Mouse (Mus musculus): ENCODE measurements around the gene Dnajc11. TPM values are rescaled to one million over a fixed set of nuclear protein-coding genes. Genes with fewer than 3 reads are reported as not detected.

The Dnajc11 gene
- polyA plus RNA-seq, 1 experiment from 2014 or later = 76.4 TPM

- 29% methylated on average over 3 of the region's 3 CpGs for WGBS
- H3K27ac ChIP-seq = no peak overlapping the region
These were observed 73.3 kb downstream of the Dnajc11 start for GRCm38 (mm10) chr4:152006812-152007211.

DNA sequence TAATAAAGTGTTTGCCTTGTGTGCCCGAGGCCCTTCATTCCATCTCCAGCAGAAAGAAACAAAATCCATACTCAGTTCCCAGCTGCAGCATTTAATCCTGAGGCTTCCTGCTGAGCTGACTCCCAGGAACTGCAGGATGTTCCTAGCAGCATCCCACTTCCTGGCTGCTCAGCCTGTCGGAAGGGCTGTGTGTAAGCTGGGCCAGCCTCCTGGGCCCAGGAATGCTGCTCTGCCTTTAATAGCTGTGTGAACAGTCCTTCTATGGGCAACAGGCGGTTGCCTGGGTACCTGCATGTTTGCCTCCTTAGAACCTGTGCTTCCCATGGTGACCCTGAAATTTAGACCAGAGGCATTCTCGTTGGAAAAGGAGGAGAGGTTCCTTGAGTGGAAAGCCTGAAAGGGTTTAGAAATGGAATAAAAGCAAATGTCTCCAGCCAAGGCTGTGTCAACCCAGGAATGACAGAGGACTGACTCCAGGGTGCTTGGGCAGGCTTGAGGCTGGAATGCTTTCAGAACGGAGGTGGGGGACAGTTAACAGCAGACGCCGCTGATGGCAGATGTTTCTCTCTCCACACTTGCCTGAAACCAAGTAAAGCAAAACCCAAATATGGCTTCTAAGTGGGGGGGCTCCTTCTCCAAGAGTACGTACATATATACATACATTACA is 74.1 kb downstream of the Dnajc11 start:
- peak overlapping the region; percentile 99 for H3K4me2 ChIP-seq (replicated peaks)
- no peaks in the 10 kb centered on the region for H3K9me3 ChIP-seq
- H3K36me3 ChIP-seq = peaks cover 5% of the 10 kb centered on the region
- H3K27ac ChIP-seq = peak overlapping the region; percentile 52; the same call in 1 of the 2 replicates
- H3K9ac ChIP-seq = peak overlapping the region; percentile 83
- H3K4me3 ChIP-seq = peak overlapping the region; percentile 84
- H3K4me1 ChIP-seq = peaks cover 39% of the 10 kb centered on the region
- no peak for ATAC-seq (ENCODE audit: low FRiP score, low read depth)
- WGBS = 5% methylated on average over 8 of the region's 8 CpGs
- H3K27me3 ChIP-seq = peaks cover 4% of the 10 kb centered on the region

More at GRCm38 (mm10) chr4:152006812-152007211, 73.3 kb downstream of the Dnajc11 start:
- H3K9ac ChIP-seq = no peak overlapping the region
- H3K9me3 ChIP-seq = no peaks in the 10 kb centered on the region
- H3K4me3 ChIP-seq = no peak overlapping the region
- H3K36me3 ChIP-seq = no peaks in the 10 kb centered on the region
- peaks cover 4% of the 10 kb centered on the region for H3K27me3 ChIP-seq
- H3K4me2 ChIP-seq (replicated peaks) = no peak overlapping the region
- H3K4me1 ChIP-seq = peaks cover 38% of the 10 kb centered on the region
- ATAC-seq (ENCODE audit: low FRiP score, low read depth) = no peak

DNA sequence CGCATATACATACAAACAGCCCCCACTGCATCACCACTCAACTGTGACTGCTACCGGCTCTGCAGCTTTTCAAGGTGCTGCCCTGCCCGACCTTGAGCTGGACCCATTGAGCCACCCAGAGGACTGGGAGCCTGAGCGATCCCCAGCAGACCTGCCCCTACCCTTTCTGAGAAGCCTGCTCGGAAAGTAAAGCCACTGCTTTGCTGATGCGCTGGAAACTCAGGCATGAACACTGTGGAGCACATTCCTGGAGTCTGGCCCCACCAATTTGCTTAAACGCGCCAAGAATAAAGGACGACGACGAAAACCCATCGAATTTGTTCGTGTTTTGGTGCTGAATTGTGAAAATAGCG is 74.6 kb downstream of the Dnajc11 start:
- Histone ChIP-seq H3K4me1 (peaks cover 39% of the 10 kb centered on the region), H3K9me3 (no peaks in the 10 kb centered on the region), H3K36me3 (peaks cover 10% of the 10 kb centered on the region), H3K27me3 (peaks cover 4% of the 10 kb centered on the region), H3K4me3 (peak overlapping the region; percentile 84), H3K27ac (peak overlapping the region; percentile 52; the same call in 1 of the 2 replicates), H3K9ac (peak overlapping the region; percentile 83; the same call in 1 of the 2 replicates), H3K4me2 (replicated peaks) (peak overlapping the region; percentile 99)
- WGBS = 0% methylated on average over 14 of the region's 14 CpGs
- no peak for ATAC-seq (ENCODE audit: low FRiP score, low read depth)

GRCm38 (mm10) chr4:152008622-152009075 is 75.2 kb downstream of the Dnajc11 start, which contains the start of gene Klhl21:
Gene Klhl21 (plus strand): TSS chr4:152008803.
- peak within 1 kb of the TSS; percentile 89 for H3K27ac ChIP-seq
- H3K9me3 ChIP-seq = no peaks in the 10 kb centered on the region
- peak within 1 kb of the TSS; percentile 83 for H3K9ac ChIP-seq
- peaks cover 16% of the 10 kb centered on the region for H3K36me3 ChIP-seq
- peaks cover 4% of the 10 kb centered on the region for H3K27me3 ChIP-seq
- ATAC-seq (ENCODE audit: low FRiP score, low read depth) = peak; percentile 90
- peak within 1 kb of the TSS; percentile 84 for H3K4me3 ChIP-seq
- H3K4me1 ChIP-seq = peaks cover 39% of the 10 kb centered on the region
- under 1% methylated on average over 44 of the region's 45 CpGs for WGBS
- H3K4me2 ChIP-seq (replicated peaks) = peak within 1 kb of the TSS; percentile 99

DNA sequence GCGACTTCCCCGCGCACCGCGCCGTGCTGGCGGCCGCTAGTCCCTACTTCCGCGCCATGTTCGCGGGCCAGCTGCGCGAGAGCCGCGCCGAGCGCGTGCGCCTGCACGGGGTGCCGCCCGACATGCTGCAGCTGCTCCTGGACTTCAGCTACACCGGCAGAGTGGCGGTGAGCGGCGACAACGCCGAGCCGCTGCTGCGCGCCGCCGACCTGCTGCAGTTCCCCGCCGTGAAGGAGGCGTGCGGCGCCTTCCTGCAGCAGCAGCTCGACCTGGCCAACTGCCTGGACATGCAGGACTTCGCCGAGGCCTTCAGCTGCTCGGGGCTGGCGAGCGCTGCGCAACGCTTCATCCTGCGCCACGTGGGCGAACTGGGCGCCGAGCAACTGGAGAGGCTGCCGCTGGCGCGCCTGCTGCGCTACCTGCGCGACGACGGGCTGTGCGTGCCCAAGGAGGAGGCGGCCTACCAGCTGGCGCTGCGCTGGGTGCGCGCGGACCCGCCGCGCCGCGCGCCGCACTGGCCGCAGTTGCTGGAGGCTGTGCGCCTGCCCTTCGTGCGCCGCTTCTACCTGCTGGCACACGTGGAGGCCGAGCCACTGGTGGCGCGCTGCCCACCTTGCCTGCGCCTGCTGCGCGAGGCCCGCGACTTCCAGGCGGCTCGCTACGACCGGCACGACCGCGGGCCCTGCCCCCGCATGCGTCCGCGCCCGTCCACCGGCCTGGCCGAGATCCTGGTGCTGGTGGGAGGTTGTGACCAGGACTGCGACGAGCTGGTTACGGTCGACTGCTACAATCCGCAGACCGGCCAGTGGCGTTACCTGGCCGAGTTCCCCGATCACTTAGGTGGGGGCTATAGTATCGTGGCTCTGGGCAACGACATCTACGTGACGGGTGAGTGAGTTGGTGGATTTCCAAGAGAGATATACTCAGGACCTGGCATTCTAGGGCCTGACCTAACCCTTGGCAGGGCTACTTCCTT is 75.9 kb downstream of the Dnajc11 start:
- H3K4me2 ChIP-seq (replicated peaks) = peak overlapping the region; percentile 99
- no peaks in the 10 kb centered on the region for H3K9me3 ChIP-seq
- H3K27ac ChIP-seq = peak overlapping the region; percentile 89
- ATAC-seq (ENCODE audit: low FRiP score, low read depth) = peak; percentile 78
- under 1% methylated on average over 114 of the region's 115 CpGs for WGBS
- peaks cover 23% of the 10 kb centered on the region for H3K36me3 ChIP-seq
- peaks cover 39% of the 10 kb centered on the region for H3K4me1 ChIP-seq
- H3K4me3 ChIP-seq = peak overlapping the region; percentile 84
- H3K27me3 ChIP-seq = peaks cover 4% of the 10 kb centered on the region
- peak overlapping the region; percentile 83 for H3K9ac ChIP-seq

DNA sequence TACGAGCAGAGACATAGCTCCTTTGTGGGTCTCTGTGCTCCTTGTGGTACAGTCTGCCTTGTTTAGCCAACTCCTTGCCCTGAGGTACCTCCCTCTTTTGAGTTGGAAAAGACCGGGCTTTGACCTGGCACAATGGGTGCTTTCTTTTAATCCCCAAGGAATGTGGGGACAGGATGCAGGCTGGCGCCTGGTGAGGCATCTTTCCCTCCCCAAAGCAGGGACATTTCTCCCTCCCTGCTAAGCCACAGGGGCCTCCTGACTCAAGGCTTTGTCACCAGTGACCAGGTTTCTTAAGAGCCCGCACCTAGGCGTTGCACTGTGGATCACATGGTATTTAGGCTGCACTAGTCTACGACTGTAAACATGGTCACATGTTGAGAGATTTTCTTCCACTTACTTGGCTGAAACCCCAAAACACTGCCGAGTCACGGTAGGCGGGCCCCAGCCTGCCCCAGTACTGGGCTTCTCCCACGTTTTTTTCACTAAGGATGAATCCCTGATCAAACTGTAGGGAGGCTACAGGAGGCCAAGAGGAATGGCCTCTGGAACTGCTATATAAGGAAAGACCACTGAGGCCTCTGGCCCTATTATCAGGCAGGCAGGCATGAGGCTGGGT is 76.7 kb downstream of the Dnajc11 start:
- H3K4me2 ChIP-seq (replicated peaks) = peak overlapping the region; percentile 99
- H3K4me3 ChIP-seq = peak overlapping the region; percentile 84
- H3K27ac ChIP-seq = peak overlapping the region; percentile 89; the same call in 1 of the 2 replicates
- peak overlapping the region; percentile 83 for H3K9ac ChIP-seq
- 3% methylated on average over 10 of the region's 10 CpGs for WGBS
- peak; percentile 38; the same call in 1 of the 2 replicates for ATAC-seq (ENCODE audit: low FRiP score, low read depth)
- H3K36me3 ChIP-seq = peaks cover 31% of the 10 kb centered on the region
- H3K4me1 ChIP-seq = peaks cover 39% of the 10 kb centered on the region
- peaks cover 4% of the 10 kb centered on the region for H3K27me3 ChIP-seq
- H3K9me3 ChIP-seq = no peaks in the 10 kb centered on the region

GRCm38 (mm10) chr4:152010707-152011134 is 77.2 kb downstream of the Dnajc11 start:
- Histone ChIP-seq H3K4me1 (peaks cover 39% of the 10 kb centered on the region), H3K27me3 (peaks cover 4% of the 10 kb centered on the region), H3K9ac (peak overlapping the region; percentile 83), H3K36me3 (peaks cover 36% of the 10 kb centered on the region), H3K27ac (no peak overlapping the region; the same call in 1 of the 2 replicates), H3K4me2 (replicated peaks) (peak overlapping the region; percentile 99), H3K9me3 (no peaks in the 10 kb centered on the region), H3K4me3 (peak overlapping the region; percentile 84)
- WGBS = 12% methylated on average over 13 of the region's 13 CpGs
- no peak for ATAC-seq (ENCODE audit: low FRiP score, low read depth)

DNA sequence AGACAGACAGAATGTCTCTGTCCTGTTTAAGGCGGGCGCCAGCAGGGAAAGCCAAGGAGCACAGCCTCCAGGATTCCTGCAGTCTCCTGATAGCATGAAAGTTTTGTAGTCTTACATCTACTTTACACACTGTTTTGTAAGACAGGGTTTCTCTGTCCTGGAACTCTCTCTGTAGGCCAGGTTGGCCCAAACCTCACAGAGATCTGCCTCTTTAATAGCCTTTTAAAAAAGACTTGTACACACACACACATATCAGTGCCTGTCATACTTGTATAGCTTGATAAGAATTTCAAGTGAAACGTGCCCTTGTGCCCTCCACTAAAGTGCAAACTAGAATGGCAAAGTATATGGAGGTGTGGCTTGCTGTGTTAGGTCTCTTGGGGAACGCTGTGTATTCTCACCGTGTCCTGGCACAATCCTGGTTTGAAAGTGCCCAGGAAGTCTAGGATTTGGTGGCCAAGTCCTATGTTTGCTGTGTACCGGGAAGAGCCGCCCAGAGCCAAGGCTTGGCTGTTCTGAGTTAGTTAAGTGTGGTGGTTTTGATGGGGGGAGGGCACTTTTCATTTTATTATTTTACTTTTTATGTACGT is 77.8 kb downstream of the Dnajc11 start:
- Histone ChIP-seq H3K9ac (peak overlapping the region; percentile 83), H3K36me3 (peaks cover 42% of the 10 kb centered on the region), H3K4me3 (peak overlapping the region; percentile 84), H3K27me3 (peaks cover 4% of the 10 kb centered on the region), H3K4me1 (peaks cover 39% of the 10 kb centered on the region), H3K4me2 (replicated peaks) (peak overlapping the region; percentile 99), H3K9me3 (no peaks in the 10 kb centered on the region), H3K27ac (no peak overlapping the region)
- no peak for ATAC-seq (ENCODE audit: low FRiP score, low read depth)
- WGBS = 74% methylated on average over 8 of the region's 8 CpGs

DNA sequence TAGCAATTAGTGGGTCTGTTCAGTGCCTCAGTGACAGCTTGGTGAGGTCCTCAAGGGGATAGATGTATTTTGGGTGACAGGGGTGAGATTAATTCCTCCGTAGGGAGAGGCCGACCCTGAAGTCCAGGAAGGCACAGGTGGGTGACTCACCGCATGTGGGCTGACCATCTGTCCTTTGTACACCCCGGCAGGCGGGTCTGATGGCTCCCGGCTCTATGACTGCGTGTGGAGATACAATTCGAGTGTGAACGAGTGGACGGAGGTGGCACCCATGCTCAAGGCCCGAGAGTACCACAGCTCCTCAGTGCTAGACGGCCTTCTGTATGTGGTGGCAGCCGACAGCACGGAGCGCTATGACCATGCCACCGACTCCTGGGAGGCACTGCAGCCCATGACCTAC is 78.6 kb downstream of the Dnajc11 start:
- H3K27ac ChIP-seq = no peak overlapping the region
- no peak overlapping the region for H3K9ac ChIP-seq
- H3K9me3 ChIP-seq = no peaks in the 10 kb centered on the region
- peaks cover 44% of the 10 kb centered on the region for H3K36me3 ChIP-seq
- H3K4me2 ChIP-seq (replicated peaks) = peak overlapping the region; percentile 99; the same call in 1 of the 2 replicates
- peaks cover 4% of the 10 kb centered on the region for H3K27me3 ChIP-seq
- no peak for ATAC-seq (ENCODE audit: low FRiP score, low read depth)
- H3K4me3 ChIP-seq = 0 out of 2 replicates have a peak overlapping the region, but pooled peaks have one; percentile 84
- 90% methylated on average over 16 of the region's 16 CpGs for WGBS
- H3K4me1 ChIP-seq = peaks cover 37% of the 10 kb centered on the region

GRCm38 (mm10) chr4:152013036-152013813 is 79.7 kb downstream of the Dnajc11 start:
- no peak overlapping the region; the same call in 1 of the 2 replicates for H3K4me3 ChIP-seq
- H3K36me3 ChIP-seq = peaks cover 54% of the 10 kb centered on the region
- H3K9me3 ChIP-seq = no peaks in the 10 kb centered on the region
- WGBS = 83% methylated on average over 12 of the region's 12 CpGs
- H3K27ac ChIP-seq = no peak overlapping the region
- no peaks in the 10 kb centered on the region for H3K27me3 ChIP-seq
- ATAC-seq (ENCODE audit: low FRiP score, low read depth) = no peak
- peaks cover 26% of the 10 kb centered on the region for H3K4me1 ChIP-seq
- H3K9ac ChIP-seq = peak overlapping the region; percentile 1; the same call in 1 of the 2 replicates
- no peak overlapping the region for H3K4me2 ChIP-seq (replicated peaks)

All from limb, embryonic 13.5 days (tissue).